In the genomic region with DNA sequence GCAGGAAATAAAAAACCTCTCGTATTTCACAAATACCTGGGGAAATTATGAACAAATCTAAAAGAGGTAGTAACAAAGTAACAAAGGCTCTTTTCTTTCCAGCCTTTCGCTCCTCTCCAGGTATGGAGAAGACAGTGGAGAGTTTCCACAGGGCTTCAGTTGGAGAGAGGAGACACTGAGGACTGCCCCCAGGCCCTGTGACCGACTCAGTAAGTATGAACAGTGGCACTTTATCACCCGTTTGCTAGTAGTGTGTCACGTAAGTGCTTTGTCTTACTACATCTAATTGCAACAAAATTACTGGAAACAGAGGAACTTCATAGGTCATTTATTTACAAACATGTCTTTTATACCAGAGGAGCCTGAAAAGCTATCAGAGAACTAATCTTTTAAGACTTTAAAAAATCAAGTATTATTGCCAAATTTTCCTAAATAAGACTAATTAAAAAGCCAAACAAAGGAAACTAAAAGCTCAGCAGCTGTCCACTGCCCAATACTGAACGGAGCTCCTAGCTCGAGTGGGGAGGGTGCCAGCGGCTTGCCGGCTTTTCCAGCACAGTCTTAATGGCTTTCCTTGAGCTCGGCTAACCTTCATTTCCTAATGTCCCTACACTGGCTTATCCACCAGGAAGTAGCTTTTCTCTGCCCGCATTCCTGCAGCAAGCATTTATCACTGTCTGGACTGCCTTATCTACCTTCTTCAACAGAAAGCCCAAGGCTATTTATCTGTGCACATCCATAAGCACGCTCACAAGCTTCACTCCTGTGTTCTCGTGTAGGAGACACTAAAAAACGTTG, we compare ENCODE assay signal across 8 mouse cellular contexts. TPM values are rescaled to one million over a fixed set of nuclear protein-coding genes. Genes with fewer than 3 reads are reported as not detected.
DNase-seq lines count a peak whose midpoint lies in the region; ATAC-seq and TF ChIP-seq lines count a peak whose summit lies in the region.

No protein-coding gene starts in this region.

- peak; percentile 78 for ATAC-seq in lung, embryonic 14.5 days (ENCODE audit: insufficient read depth)
- ATAC-seq in erythroblast, adult 5-6 weeks (replicated peaks; ENCODE audit: low FRiP score, poor library complexity, severe bottlenecking): peak; percentile 19; the same call in 1 of the 2 replicates
- peak; percentile 71 for ATAC-seq in hindbrain, embryonic 13.5 days (ENCODE audit: low FRiP score)
- peak; percentile 47; the same call in 1 of the 2 replicates for ATAC-seq in liver, embryonic 14.5 days (ENCODE audit: insufficient read depth)
- ATAC-seq in stomach, embryonic 14.5 days (ENCODE audit: insufficient number of reproducible peaks, insufficient read depth, low FRiP score, low read depth): no peak

- H3K4me2 ChIP-seq in lung, embryonic 14.5 days: peak overlapping the region; percentile 49
- peak overlapping the region; percentile 37 for H3K4me2 ChIP-seq in hindbrain, embryonic 13.5 days
- H3K4me2 ChIP-seq in liver, embryonic 14.5 days (ENCODE audit: low read depth): peak overlapping the region; percentile 41
- H3K4me2 ChIP-seq in stomach, embryonic 14.5 days (replicated peaks; ENCODE audit: low read depth, low read length): peak overlapping the region; percentile 30

- TF ChIP-seq EP300 in liver, embryonic 14.5 days (IDR thresholded peaks at IDR 0.05; ENCODE audit: low read depth): 0 out of 2 replicates have a peak, but pooled peaks have one; percentile 13

- no peak for TF ChIP-seq CTCF in lung, embryonic 14.5 days (IDR thresholded peaks at IDR 0.05; ENCODE audit: low read depth)
- TF ChIP-seq CTCF in liver, embryonic 14.5 days (IDR thresholded peaks at IDR 0.05; ENCODE audit: low read depth): no peak

- H3K27me3 ChIP-seq in lung, embryonic 14.5 days (ENCODE audit: insufficient read depth, low read length): no peaks in the 10 kb centered on the region
- H3K27me3 ChIP-seq in hindbrain, embryonic 13.5 days: no peaks in the 10 kb centered on the region
- H3K27me3 ChIP-seq in liver, embryonic 14.5 days (ENCODE audit: control insufficient read depth, insufficient read depth, low read length): no peaks in the 10 kb centered on the region
- H3K27me3 ChIP-seq in stomach, embryonic 14.5 days (ENCODE audit: control insufficient read depth, insufficient read depth, low read length): no peaks in the 10 kb centered on the region

- WGBS in lung, embryonic 14.5 days: 14% methylated on average over 14 of the region's 14 CpGs
- 27% methylated on average over 14 of the region's 14 CpGs for WGBS in hindbrain, embryonic 13.5 days
- WGBS in liver, embryonic 14.5 days (ENCODE audit: insufficient replicate concordance): 21% methylated on average over 14 of the region's 14 CpGs
- 20% methylated on average over 14 of the region's 14 CpGs for WGBS in stomach, embryonic 14.5 days

- no peaks in the 10 kb centered on the region for H3K36me3 ChIP-seq in lung, embryonic 14.5 days (ENCODE audit: insufficient read depth)
- H3K36me3 ChIP-seq in hindbrain, embryonic 13.5 days: no peaks in the 10 kb centered on the region
- no peaks in the 10 kb centered on the region for H3K36me3 ChIP-seq in liver, embryonic 14.5 days (replicated peaks; ENCODE audit: control insufficient read depth, insufficient read depth, low read depth)
- H3K36me3 ChIP-seq in stomach, embryonic 14.5 days (ENCODE audit: control insufficient read depth, insufficient read depth, low read length): no peaks in the 10 kb centered on the region

- no peak overlapping the region for H3K4me3 ChIP-seq in lung, embryonic 14.5 days (ENCODE audit: low read depth, low read length)
- no peak overlapping the region for H3K4me3 ChIP-seq in hindbrain, embryonic 13.5 days
- no peak overlapping the region for H3K4me3 ChIP-seq in liver, embryonic 14.5 days (ENCODE audit: insufficient read depth in 1 of 2, low read depth in 2 of 2, low read length in 2 of 2)
- H3K4me3 ChIP-seq in stomach, embryonic 14.5 days (ENCODE audit: low read depth, low read length): no peak overlapping the region

- peaks cover 28% of the 10 kb centered on the region for H3K4me1 ChIP-seq in lung, embryonic 14.5 days (ENCODE audit: insufficient read depth)
- peaks cover 53% of the 10 kb centered on the region for H3K4me1 ChIP-seq in hindbrain, embryonic 13.5 days (replicated peaks)
- peaks cover 7 to 20% of the 10 kb centered on the region in 2 experiments; a peak in 3 of 4 replicates for H3K4me1 ChIP-seq in liver, embryonic 14.5 days (replicated peaks; ENCODE audit: control insufficient read depth in 2 of 2, insufficient read depth in 2 of 2, low read length in 1 of 2)
- H3K4me1 ChIP-seq in stomach, embryonic 14.5 days (ENCODE audit: control insufficient read depth, insufficient read depth, low read length): peaks cover 32% of the 10 kb centered on the region

- DNase-seq in lung, embryonic 14.5 days: peak; percentile 81
- no peak for DNase-seq in lung, postnatal 25 days (ENCODE audit: low spot score)
- no peak for DNase-seq in liver, embryonic 14.5 days (ENCODE audit: low read depth in 3 of 3, low spot score in 3 of 3)
- no peak for DNase-seq in urinary bladder, postnatal 25 days (ENCODE audit: low spot score)
- DNase-seq in thymus, postnatal 4 days: no peak

- H3K9me3 ChIP-seq in lung, embryonic 14.5 days (ENCODE audit: low read depth, low read length): no peaks in the 10 kb centered on the region
- H3K9me3 ChIP-seq in hindbrain, embryonic 13.5 days: no peaks in the 10 kb centered on the region
- no peaks in the 10 kb centered on the region for H3K9me3 ChIP-seq in liver, embryonic 14.5 days (ENCODE audit: control insufficient read depth, low read length)
- no peaks in the 10 kb centered on the region for H3K9me3 ChIP-seq in stomach, embryonic 14.5 days (ENCODE audit: control insufficient read depth, low read depth, low read length)

- H3K9ac ChIP-seq in lung, embryonic 14.5 days: 0 out of 2 replicates have a peak overlapping the region, but pooled peaks have one; percentile 7
- H3K9ac ChIP-seq in hindbrain, embryonic 13.5 days: peak overlapping the region; percentile 56; the same call in 1 of the 2 replicates
- H3K9ac ChIP-seq in liver, embryonic 14.5 days (replicated peaks): no peak overlapping the region
- no peak overlapping the region for H3K9ac ChIP-seq in stomach, embryonic 14.5 days (replicated peaks; ENCODE audit: low read depth, low read length)

- H3K27ac ChIP-seq in lung, embryonic 14.5 days (ENCODE audit: low read depth): peak overlapping the region; percentile 89
- H3K27ac ChIP-seq in hindbrain, embryonic 13.5 days: peak overlapping the region; percentile 95
- H3K27ac ChIP-seq in liver, embryonic 14.5 days: no peak overlapping the region
- peak overlapping the region; percentile 95 for H3K27ac ChIP-seq in stomach, embryonic 14.5 days (ENCODE audit: low read length)

RNA-seq across cellular contexts. Expression of a gene that starts 19.6 kb away (rescaled TPM):
- 11.6 and 12.8 TPM in 2 replicates for polyA plus RNA-seq in lung, embryonic 14.5 days (2014; fragmentation: Nextera tagmentation; extraction: Ambion mirVana)
- 3.5 and 5.0 TPM in 2 replicates for total RNA-seq in erythroblast, adult 5-6 weeks (2015; ENCODE audit: low replicate concordance)
- total RNA-seq in erythroblast, adult 5-6 weeks (2017; ENCODE audit: low replicate concordance): 0.77 and 4.5 TPM in 2 replicates
- 13.3 and 14.2 TPM in 2 replicates for polyA plus RNA-seq in hindbrain, embryonic 13.5 days (2015; fragmentation: Nextera tagmentation; extraction: Ambion mirVana)
- polyA plus RNA-seq in liver, embryonic 14.5 days (2012; rRNA removed): 2.4 and 3.6 TPM in 2 replicates
- 4.0 and 4.7 TPM in 2 replicates for polyA plus RNA-seq in liver, embryonic 14.5 days (2014; fragmentation: Nextera tagmentation; extraction: Ambion mirVana)
- polyA plus RNA-seq in stomach, embryonic 14.5 days (2014; fragmentation: Nextera tagmentation; extraction: Ambion mirVana): 10.8 and 12.9 TPM in 2 replicates

RNA-seq across cellular contexts. Expression of a gene that starts 34.9 kb away (rescaled TPM):
- polyA plus RNA-seq in lung, embryonic 14.5 days (2014; fragmentation: Nextera tagmentation; extraction: Ambion mirVana): 1.9 and 3.0 TPM in 2 replicates
- total RNA-seq in erythroblast, adult 5-6 weeks (2015; ENCODE audit: low replicate concordance): not detected in 2 replicates
- not detected in 2 replicates for total RNA-seq in erythroblast, adult 5-6 weeks (2017; ENCODE audit: low replicate concordance)
- 0.71 and 1.1 TPM in 2 replicates for polyA plus RNA-seq in hindbrain, embryonic 13.5 days (2015; fragmentation: Nextera tagmentation; extraction: Ambion mirVana)
- polyA plus RNA-seq in liver, embryonic 14.5 days (2012; rRNA removed): 1.4 and 2.1 TPM in 2 replicates
- polyA plus RNA-seq in liver, embryonic 14.5 days (2014; fragmentation: Nextera tagmentation; extraction: Ambion mirVana): 0.11 and 1.5 TPM in 2 replicates
- polyA plus RNA-seq in stomach, embryonic 14.5 days (2014; fragmentation: Nextera tagmentation; extraction: Ambion mirVana): 1.5 and 116 TPM in 2 replicates

RNA-seq across cellular contexts. Expression of a gene that starts 49.4 kb away (rescaled TPM):
- 1,596 and 1,677 TPM in 2 replicates for polyA plus RNA-seq in lung, embryonic 14.5 days (2014; fragmentation: Nextera tagmentation; extraction: Ambion mirVana)
- total RNA-seq in erythroblast, adult 5-6 weeks (2015; ENCODE audit: low replicate concordance): not detected in 2 replicates
- total RNA-seq in erythroblast, adult 5-6 weeks (2017; ENCODE audit: low replicate concordance): not detected in 2 replicates
- 367 and 379 TPM in 2 replicates for polyA plus RNA-seq in hindbrain, embryonic 13.5 days (2015; fragmentation: Nextera tagmentation; extraction: Ambion mirVana)
- polyA plus RNA-seq in liver, embryonic 14.5 days (2012; rRNA removed): 116 and 117 TPM in 2 replicates
- polyA plus RNA-seq in liver, embryonic 14.5 days (2014; fragmentation: Nextera tagmentation; extraction: Ambion mirVana): 169 and 174 TPM in 2 replicates
- 1,146 and 1,247 TPM in 2 replicates for polyA plus RNA-seq in stomach, embryonic 14.5 days (2014; fragmentation: Nextera tagmentation; extraction: Ambion mirVana)

Comparison
In these comparisons a context has a peak if more than half of its experiments do, and no peak if none do; other contexts are left out.
1. H3K9ac ChIP-seq: peak in lung, embryonic 14.5 days (single experiment) and hindbrain, embryonic 13.5 days (single experiment); none in liver, embryonic 14.5 days (single experiment) and stomach, embryonic 14.5 days (single experiment).
2. Peak in every context shown above with its lines, with median percentiles within 50 percentile points of each other: H3K4me2 ChIP-seq.